Mouse (Mus musculus) MEL (cell line): ENCODE data around the gene Ramp2. TPM values are rescaled to one million over a fixed set of nuclear protein-coding genes. Genes with fewer than 3 reads are reported as not detected.

Experiments
- DNase-seq: peaks from one replicate; pipeline ENCODE4 v3.0.0; 2011; ENCODE audit warnings: low read depth, low spot score
- H3K27ac ChIP-seq: 2 replicates; pipeline ENCODE4 v1.5.1; 2012; ENCODE audit warnings: low read depth, mild to moderate bottlenecking, control low read depth, low read length, moderate library complexity; ENCODE audit not compliant: control insufficient read depth
- H3K27me3 ChIP-seq, 2 experiments: fragments of 150-350 bp in 1 of 2; sonication (generic) in 1 of 2; 2 replicates each; pipeline ENCODE4 v1.6.1; 2012; ENCODE audit warnings: low read length in 2 of 2, mild to moderate bottlenecking in 2 of 2, improper control_type of control experiment in 1 of 2, moderate library complexity in 1 of 2; ENCODE audit not compliant: insufficient read depth in 2 of 2, control insufficient read depth in 1 of 2
- H3K36me3 ChIP-seq, 2 experiments: 2 replicates each; pipeline ENCODE4 v1.6.1; 2012 to 2014; ENCODE audit warnings: low read length in 2 of 2, improper control_type of control experiment in 1 of 2, inconsistent platforms in 1 of 2, mild to moderate bottlenecking in 1 of 2; ENCODE audit not compliant: insufficient read depth in 2 of 2, control insufficient read depth in 1 of 2
- H3K4me1 ChIP-seq, 2 experiments: fragments of 150-350 bp in 1 of 2; sonication (generic) in 1 of 2; 2 replicates each; pipeline ENCODE4 v1.6.1; 2012; ENCODE audit warnings: low read length in 2 of 2, improper control_type of control experiment in 1 of 2, mild to moderate bottlenecking in 1 of 2; ENCODE audit not compliant: insufficient read depth in 2 of 2, control insufficient read depth in 1 of 2
- H3K4me3 ChIP-seq, 2 experiments: fragments of 150-350 bp in 1 of 2; sonication (generic) in 1 of 2; 2 replicates each; pipeline ENCODE4 v1.5.1; 2012; ENCODE audit warnings: low read depth in 2 of 2, low read length in 2 of 2, mild to moderate bottlenecking in 2 of 2, moderate library complexity in 2 of 2, control low read depth in 1 of 2, improper control_type of control experiment in 1 of 2; ENCODE audit not compliant: control insufficient read depth in 1 of 2, insufficient read depth in 1 of 2
- H3K79me2 ChIP-seq: 2 replicates; pipeline ENCODE4 v1.6.1; 2012; ENCODE audit warnings: mild to moderate bottlenecking, low read length, moderate library complexity; ENCODE audit not compliant: control insufficient read depth, poor library complexity, insufficient read depth
- H3K9ac ChIP-seq: 2 replicates; pipeline ENCODE4 v1.6.1; 2012; ENCODE audit warnings: low read depth, mild to moderate bottlenecking, control low read depth, low read length, moderate library complexity; ENCODE audit not compliant: control insufficient read depth, poor library complexity, severe bottlenecking
- H3K9me3 ChIP-seq: fragments of 150-350 bp; sonication (generic); replicated peaks from 2 replicates; pipeline ENCODE4 v1.6.1; 2012; ENCODE audit warnings: mild to moderate bottlenecking, low read length, improper control_type of control experiment, moderate library complexity; ENCODE audit not compliant: insufficient read depth
- BHLHE40 ChIP-seq: IDR thresholded peaks from 2 replicates; pipeline ENCODE4 v1.6.1; 2012; ENCODE audit warnings: low read depth, mild to moderate bottlenecking, inconsistent platforms, low read length, improper control_type of control experiment, borderline replicate concordance
- CHD2 ChIP-seq: IDR thresholded peaks from 2 replicates; pipeline ENCODE4 v1.6.1; 2011; ENCODE audit warnings: low read length, improper control_type of control experiment
- CTCF ChIP-seq, 3 experiments: IDR thresholded peaks in 2 of 3; conservative IDR thresholded peaks in 1 of 3; 2 replicates each; pipeline ENCODE4 v1.5.1; 2011 to 2012; ENCODE audit warnings: low read length in 3 of 3, low read depth in 2 of 3, mild to moderate bottlenecking in 2 of 3, improper control_type of control experiment in 1 of 3, inconsistent platforms in 1 of 3, mixed read lengths in 1 of 3, moderate library complexity in 1 of 3; ENCODE audit not compliant: control insufficient read depth in 1 of 3, insufficient read depth in 1 of 3, poor library complexity in 1 of 3, severe bottlenecking in 1 of 3
- E2F4 ChIP-seq: IDR thresholded peaks from 2 replicates; pipeline ENCODE4 v1.6.1; 2011; ENCODE audit warnings: low read depth, low read length, improper control_type of control experiment, borderline replicate concordance
- ELF1 ChIP-seq: IDR thresholded peaks from 2 replicates; pipeline ENCODE4 v1.6.1; 2014; ENCODE audit warnings: low read depth, mild to moderate bottlenecking, inconsistent platforms, low read length, improper control_type of control experiment, moderate library complexity
- ETS1 ChIP-seq: IDR thresholded peaks from 2 replicates; pipeline ENCODE4 v1.6.1; 2012; ENCODE audit warnings: low read depth, mild to moderate bottlenecking, inconsistent platforms, low read length, improper control_type of control experiment, moderate library complexity
- GABPA ChIP-seq: IDR thresholded peaks from 2 replicates; pipeline ENCODE4 v1.6.1; 2012; ENCODE audit warnings: low read depth, mild to moderate bottlenecking, inconsistent platforms, low read length, improper control_type of control experiment, moderate library complexity
- GATA1 ChIP-seq: IDR thresholded peaks from 2 replicates; pipeline ENCODE4 v1.6.1; 2011; ENCODE audit warnings: low read depth, low read length, improper control_type of control experiment
- HCFC1 ChIP-seq: IDR thresholded peaks from 2 replicates; pipeline ENCODE4 v1.6.1; 2012; ENCODE audit warnings: low read depth, mild to moderate bottlenecking, inconsistent platforms, low read length, improper control_type of control experiment, moderate library complexity
- JUND ChIP-seq: IDR thresholded peaks from 2 replicates; pipeline ENCODE4 v1.6.1; 2011; ENCODE audit warnings: low read depth, mild to moderate bottlenecking, improper control_type of control experiment, low read length
- KAT2A ChIP-seq: conservative IDR thresholded peaks from 2 replicates; pipeline ENCODE4 v1.6.1; 2012; ENCODE audit warnings: low read depth, low read length, improper control_type of control experiment, inconsistent platforms
- MAFK ChIP-seq: IDR thresholded peaks from 2 replicates; pipeline ENCODE4 v1.6.1; 2011; ENCODE audit warnings: low read depth, mild to moderate bottlenecking, low read length, improper control_type of control experiment, borderline replicate concordance
- MAZ ChIP-seq: IDR thresholded peaks from 2 replicates; pipeline ENCODE4 v1.6.1; 2012; ENCODE audit warnings: low read depth, mild to moderate bottlenecking, inconsistent platforms, low read length, improper control_type of control experiment
- MYC ChIP-seq: IDR thresholded peaks from 2 replicates; pipeline ENCODE4 v1.6.1; 2011; ENCODE audit warnings: low read depth, mild to moderate bottlenecking, low read length, improper control_type of control experiment, moderate library complexity
- NELFE ChIP-seq: IDR thresholded peaks from 2 replicates; pipeline ENCODE4 v1.6.1; 2011; ENCODE audit warnings: low read depth, low read length, improper control_type of control experiment
- POLR2A ChIP-seq, 2 experiments: IDR thresholded peaks; 2 replicates each; pipeline ENCODE4 v1.6.1; 2011 to 2012; ENCODE audit warnings: low read length in 2 of 2, mild to moderate bottlenecking in 2 of 2, control low read depth in 1 of 2, improper control_type of control experiment in 1 of 2, low read depth in 1 of 2, moderate library complexity in 1 of 2; ENCODE audit not compliant: control insufficient read depth in 1 of 2, insufficient read depth in 1 of 2, poor library complexity in 1 of 2
- POLR2AphosphoS2 ChIP-seq: IDR thresholded peaks from 2 replicates; pipeline ENCODE4 v1.6.1; 2011; ENCODE audit warnings: low read length, improper control_type of control experiment
- RAD21 ChIP-seq: IDR thresholded peaks from 2 replicates; pipeline ENCODE4 v1.6.1; 2011; ENCODE audit warnings: mild to moderate bottlenecking, low read depth, low read length, improper control_type of control experiment
- RCOR1 ChIP-seq: IDR thresholded peaks from 2 replicates; pipeline ENCODE4 v1.6.1; 2012; ENCODE audit warnings: low read depth, mild to moderate bottlenecking, inconsistent platforms, low read length, improper control_type of control experiment
- SIN3A ChIP-seq: IDR thresholded peaks from 2 replicates; pipeline ENCODE4 v1.6.1; 2012; ENCODE audit warnings: low read length, improper control_type of control experiment, inconsistent platforms
- SMC3 ChIP-seq: IDR thresholded peaks from 2 replicates; pipeline ENCODE4 v1.6.1; 2011; ENCODE audit warnings: low read depth, low read length, improper control_type of control experiment
- TAL1 ChIP-seq: IDR thresholded peaks from 2 replicates; pipeline ENCODE4 v1.6.1; 2012; ENCODE audit warnings: mild to moderate bottlenecking, inconsistent platforms, low read length, moderate library complexity, mixed read lengths
- TBP ChIP-seq: IDR thresholded peaks from 2 replicates; pipeline ENCODE4 v1.8.0; 2011; ENCODE audit warnings: low read depth, low read length, improper control_type of control experiment
- UBTF ChIP-seq: IDR thresholded peaks from 2 replicates; pipeline ENCODE4 v1.6.1; 2012; ENCODE audit warnings: low read depth, mild to moderate bottlenecking, inconsistent platforms, low read length, improper control_type of control experiment, moderate library complexity, borderline replicate concordance; ENCODE audit not compliant: insufficient read depth
- USF2 ChIP-seq, 2 experiments: IDR thresholded peaks; 2 replicates each; pipeline ENCODE4 v1.6.1; 2011 to 2012; ENCODE audit warnings: improper control_type of control experiment in 2 of 2, low read length in 2 of 2, borderline replicate concordance in 1 of 2, inconsistent platforms in 1 of 2, low read depth in 1 of 2, mild to moderate bottlenecking in 1 of 2; ENCODE audit not compliant: insufficient read depth in 1 of 2
- ZKSCAN1 ChIP-seq: IDR thresholded peaks from 2 replicates; pipeline ENCODE4 v1.6.1; 2012; ENCODE audit warnings: low read depth, mild to moderate bottlenecking, inconsistent platforms, low read length, improper control_type of control experiment, moderate library complexity
- polyA plus RNA-seq, 2 experiments: library from polyadenylated mRNA; stranded (reverse) in 1 of 2; unstranded in 1 of 2; fragments of >175 nt in 1 of 2; fragments of >200 nt in 1 of 2; gene quantifications; 2 replicates each; pipeline versions ENCODE4 v1.2.1 to v1.2.4; 2012; ENCODE audit warnings: low replicate concordance in 2 of 2, low read depth in 1 of 2; ENCODE audit not compliant: insufficient read length in 2 of 2, insufficient read depth in 1 of 2, missing spikeins in 1 of 2
- total RNA-seq: library from RNA; depleted of rRNA; stranded (reverse); fragments of 300-350 nt; gene quantifications from 2 replicates; pipeline ENCODE4 v1.2.3, GENCODE M21; 2012

Gene Ramp2
- total and polyA plus RNA-seq, 3 experiments: 0.12 TPM; not detected in 2

GRCm38 (mm10) chr11:101234124-101234523, 11.7 kb upstream of the Ramp2 start:
- H3K36me3 ChIP-seq: peaks cover 0 to 14% of the 10 kb centered on the region in 2 experiments; a peak in 2 of 4 replicates
- H3K9me3 ChIP-seq: no peaks in the 10 kb centered on the region
- H3K4me3 ChIP-seq: no peak overlapping the region
- H3K27ac ChIP-seq: no peak overlapping the region
- DNase-seq: no peak
- TF ChIP-seq CHD2 (no peak), JUND (no peak), TAL1 (no peak), ELF1 (no peak), GABPA (no peak)
- peaks cover 0 to 6% of the 10 kb centered on the region in 2 experiments; a peak in 3 of 4 replicates for H3K27me3 ChIP-seq
- no peak overlapping the region for H3K9ac ChIP-seq
- H3K79me2 ChIP-seq: no peaks in the 10 kb centered on the region
- H3K4me1 ChIP-seq: peaks cover 2 to 23% of the 10 kb centered on the region in 2 experiments; a peak in 3 of 4 replicates

DNA sequence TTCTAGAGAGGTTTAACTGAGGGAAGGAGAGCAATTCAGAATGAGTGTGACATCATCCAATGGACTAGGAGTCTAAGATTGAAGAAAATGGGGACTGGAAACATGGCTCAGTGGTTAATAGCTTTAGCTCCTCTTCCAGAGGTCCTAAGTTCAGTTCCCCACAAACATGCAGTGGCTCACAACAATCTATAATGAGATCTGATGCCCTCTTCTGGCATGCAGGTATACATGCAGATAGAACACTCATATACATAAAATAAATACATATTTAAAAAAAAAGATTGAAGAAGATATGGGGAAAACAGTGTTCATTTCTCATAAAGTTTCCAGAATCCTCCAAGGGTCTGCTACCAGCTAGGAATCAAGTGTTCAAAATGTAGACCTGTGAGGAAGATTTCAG, 10.4 kb upstream of the Ramp2 start:
- DNase-seq: no peak
- H3K9ac ChIP-seq: no peak overlapping the region
- peaks cover 0 to 14% of the 10 kb centered on the region in 2 experiments; a peak in 3 of 4 replicates for H3K4me1 ChIP-seq
- H3K4me3 ChIP-seq: no peak overlapping the region
- H3K27ac ChIP-seq: no peak overlapping the region
- H3K79me2 ChIP-seq: no peaks in the 10 kb centered on the region
- H3K27me3 ChIP-seq: peaks cover 0 to 9% of the 10 kb centered on the region in 2 experiments; a peak in 3 of 4 replicates
- no peaks in the 10 kb centered on the region for H3K9me3 ChIP-seq
- TF ChIP-seq JUND (no peak), ELF1 (no peak), MYC (no peak), KAT2A (no peak), E2F4 (no peak), NELFE (no peak), CTCF (IDR thresholded peaks at IDR 0.05 in 2 of 3, conservative IDR thresholded peaks at IDR 0.05 in 1 of 3; ENCODE audit: control insufficient read depth in 1 of 3, insufficient read depth in 1 of 3, low read depth in 2 of 3, low read length in 3 of 3, poor library complexity in 1 of 3, severe bottlenecking in 1 of 3) (peak in 1 of 3 experiments; percentile 36; a peak in 2 of 6 replicates), UBTF (no peak), SMC3 (peak; percentile 51), RCOR1 (no peak), RAD21 (peak; percentile 4; the same call in 1 of the 2 replicates), POLR2A (IDR thresholded peaks at IDR 0.05; ENCODE audit: control insufficient read depth in 1 of 2, insufficient read depth in 1 of 2, low read depth in 1 of 2, low read length in 2 of 2, poor library complexity in 1 of 2) (no peak), TBP (no peak), MAZ (no peak), ZKSCAN1 (no peak), HCFC1 (no peak), GATA1 (no peak), USF2 (IDR thresholded peaks at IDR 0.05; ENCODE audit: borderline replicate concordance in 1 of 2, insufficient read depth in 1 of 2, low read depth in 1 of 2, low read length in 2 of 2) (no peak), ETS1 (no peak), MAFK (no peak), BHLHE40 (no peak), POLR2AphosphoS2 (no peak), SIN3A (no peak)
- peaks cover 0 to 13% of the 10 kb centered on the region in 2 experiments; a peak in 2 of 4 replicates for H3K36me3 ChIP-seq
